Mouse (Mus musculus) CH12.LX (cell line): ENCODE measurements at regions not wholly inside any gene's neighbourhood (a gene's known extent, or its start where the extent isn't known, plus 50 kb on each side); places are given as distances from the start of the nearest gene placed in this dataset.

Source experiments
- DNase-seq: peaks from one replicate; pipeline ENCODE4 v3.0.0-alpha.2; 2013; ENCODE audit errors: extremely low read depth
- H3K27ac ChIP-seq: 2 replicates; pipeline ENCODE4 v1.5.1; 2012; ENCODE audit warnings: low read depth, mild to moderate bottlenecking, control low read depth, moderate library complexity; ENCODE audit not compliant: insufficient read depth
- H3K27me3 ChIP-seq: replicated peaks from 2 replicates; pipeline ENCODE3; 2012; ENCODE audit warnings: inconsistent platforms
- H3K36me3 ChIP-seq, 2 experiments: replicated peaks in 1 of 2; 2 replicates each; pipeline versions ENCODE3 to v1.6.1; 2012; ENCODE audit warnings: inconsistent platforms in 1 of 2, low read length in 1 of 2, mild to moderate bottlenecking in 1 of 2, mixed read lengths in 1 of 2, moderate library complexity in 1 of 2; ENCODE audit not compliant: control insufficient read depth in 1 of 2, insufficient read depth in 1 of 2
- H3K4me1 ChIP-seq, 2 experiments: 2 replicates each; pipeline ENCODE4 v1.6.1; 2012; ENCODE audit warnings: inconsistent platforms in 1 of 2, moderate library complexity in 1 of 2; ENCODE audit not compliant: insufficient read depth in 2 of 2, control insufficient read depth in 1 of 2
- H3K4me2 ChIP-seq: 2 replicates; pipeline ENCODE4 v1.6.1; 2012; ENCODE audit warnings: low read depth, mild to moderate bottlenecking, control low read depth; ENCODE audit not compliant: poor library complexity, insufficient read depth, severe bottlenecking
- H3K4me3 ChIP-seq, 3 experiments: fragments of 150-350 bp in 1 of 3; sonication (generic) in 1 of 3; replicated peaks in 1 of 3; 2 replicates each; pipeline versions ENCODE3 to v1.5.1; 2011 to 2012; ENCODE audit warnings: low read depth in 2 of 3, low read length in 2 of 3, mild to moderate bottlenecking in 2 of 3, moderate library complexity in 2 of 3, control low read depth in 1 of 3, improper control_type of control experiment in 1 of 3, inconsistent platforms in 1 of 3, mixed read lengths in 1 of 3; ENCODE audit not compliant: poor library complexity in 1 of 3
- H3K79me2 ChIP-seq: replicated peaks from 2 replicates; pipeline ENCODE4 v1.6.1; 2012; ENCODE audit warnings: mild to moderate bottlenecking, moderate library complexity; ENCODE audit not compliant: control insufficient read depth, poor library complexity, insufficient read depth, severe bottlenecking; ENCODE audit errors: extremely low read depth
- H3K9ac ChIP-seq: 2 replicates; pipeline ENCODE4 v1.6.1; 2012; ENCODE audit warnings: low read depth, mild to moderate bottlenecking, control low read depth, moderate library complexity; ENCODE audit not compliant: insufficient read depth
- H3K9me3 ChIP-seq: replicated peaks from 2 replicates; pipeline ENCODE3; 2012; ENCODE audit warnings: low read length, inconsistent platforms, mixed read lengths
- CHD2 ChIP-seq: IDR thresholded peaks from 2 replicates; pipeline ENCODE4 v1.6.1; 2011; ENCODE audit warnings: low read length, improper control_type of control experiment
- ETS1 ChIP-seq: conservative IDR thresholded peaks from 2 replicates; pipeline ENCODE4 v1.6.1; 2012; ENCODE audit warnings: low read depth, mild to moderate bottlenecking, inconsistent platforms, low read length, improper control_type of control experiment, moderate library complexity
- HCFC1 ChIP-seq: IDR thresholded peaks from 2 replicates; pipeline ENCODE4 v1.6.1; 2012; ENCODE audit warnings: low read depth, mild to moderate bottlenecking, inconsistent platforms, low read length, improper control_type of control experiment
- JUN ChIP-seq: IDR thresholded peaks from 2 replicates; pipeline ENCODE4 v1.6.1; 2011; ENCODE audit warnings: low read depth, mild to moderate bottlenecking, low read length, improper control_type of control experiment, moderate library complexity; ENCODE audit not compliant: insufficient read depth
- JUND ChIP-seq: conservative IDR thresholded peaks from 2 replicates; pipeline ENCODE4 v1.6.1; 2011; ENCODE audit warnings: low read depth, low read length, improper control_type of control experiment
- KAT2A ChIP-seq: IDR thresholded peaks from 2 replicates; pipeline ENCODE4 v1.6.1; 2012; ENCODE audit warnings: low read length, improper control_type of control experiment, inconsistent platforms; ENCODE audit not compliant: insufficient replicate concordance
- MAFK ChIP-seq: IDR thresholded peaks from 2 replicates; pipeline ENCODE4 v1.6.1; 2011; ENCODE audit warnings: low read length, improper control_type of control experiment; ENCODE audit not compliant: insufficient replicate concordance
- MAZ ChIP-seq: IDR thresholded peaks from 2 replicates; pipeline ENCODE4 v1.6.1; 2012; ENCODE audit warnings: low read depth, mild to moderate bottlenecking, inconsistent platforms, low read length, improper control_type of control experiment, moderate library complexity
- PAX5 ChIP-seq: IDR thresholded peaks from 2 replicates; pipeline ENCODE4 v1.6.1; 2012; ENCODE audit warnings: low read length, inconsistent platforms, mixed read lengths
- POLR2A ChIP-seq: IDR thresholded peaks from 2 replicates; pipeline ENCODE4 v1.6.1; 2011; ENCODE audit warnings: low read depth, mild to moderate bottlenecking, improper control_type of control experiment, low read length
- POLR2AphosphoS2 ChIP-seq: IDR thresholded peaks from 2 replicates; pipeline ENCODE4 v1.6.1; 2011; ENCODE audit warnings: low read depth, low read length, improper control_type of control experiment
- RAD21 ChIP-seq: IDR thresholded peaks from 2 replicates; pipeline ENCODE4 v1.6.1; 2011; ENCODE audit warnings: low read depth, mild to moderate bottlenecking, low read length, improper control_type of control experiment, moderate library complexity
- ZC3H11A ChIP-seq: IDR thresholded peaks from 2 replicates; pipeline ENCODE4 v1.6.1; 2012; ENCODE audit warnings: low read depth, mild to moderate bottlenecking, inconsistent platforms, low read length, improper control_type of control experiment
- ZKSCAN1 ChIP-seq: IDR thresholded peaks from 2 replicates; pipeline ENCODE4 v1.6.1; 2012; ENCODE audit warnings: low read depth, inconsistent platforms, low read length, improper control_type of control experiment, borderline replicate concordance
- dilution Hi-C: fragments of 300-500 bp; cut with MboI; formaldehyde crosslinking; loops from 2 replicates; pipeline ENCODE4 v1.14.3; 2020; ENCODE audit warnings: low sequenced_read_pairs; ENCODE audit not compliant: extremely low pct_unique_long_range_greater_than_20kb, extremely low pct_ligation_motif_present
- in situ Hi-C: fragments of 300-500 bp; cut with MboI; formaldehyde crosslinking; loops from 3 replicates; pipeline ENCODE4 v1.14.3; 2019; ENCODE audit warnings: low sequenced_read_pairs, low pct_ligation_motif_present, low pct_unique_long_range_greater_than_20kb, mixed read lengths

DNA sequence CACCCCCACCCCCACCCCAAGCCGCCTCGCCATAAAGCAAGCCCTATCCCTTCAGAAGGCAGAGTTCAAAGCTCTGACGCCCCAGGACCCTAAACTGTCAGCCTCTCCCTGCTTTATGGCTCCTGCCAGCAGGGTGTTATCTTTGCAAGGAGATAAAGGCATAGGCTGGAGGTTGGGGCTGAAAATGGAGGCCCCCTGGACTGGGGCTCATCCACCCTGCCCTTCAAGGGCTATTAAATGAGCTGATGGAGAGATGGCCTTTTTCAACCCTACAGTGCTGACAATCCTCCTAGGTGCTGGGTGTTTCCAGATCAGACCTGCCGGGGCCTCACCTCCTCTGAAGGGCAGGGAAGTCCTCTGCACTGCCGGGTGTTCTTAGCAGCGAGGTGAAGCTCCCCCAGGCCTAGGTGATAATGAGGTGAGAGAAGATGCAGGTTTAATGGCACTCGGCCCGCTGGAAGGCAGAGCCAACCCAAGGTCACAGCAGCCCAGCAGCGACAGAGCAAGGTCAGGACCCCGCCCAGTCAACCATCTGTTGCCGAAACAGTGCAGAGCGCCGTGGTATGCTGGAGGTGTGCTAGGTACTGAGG lies 153.4 kb downstream of the Mycn start:
- dilution Hi-C loops (no loop called here), in situ Hi-C loops (loop anchor here (25.0 kb wide), 1 partner anchor 424 kb away; no protein-coding TSS in a partner anchor)
- H3K9ac ChIP-seq: no peak overlapping the region
- H3K79me2 ChIP-seq: no peaks in the 10 kb centered on the region
- H3K4me3 ChIP-seq: no peak overlapping the region
- TF ChIP-seq ZKSCAN1 (no peak), JUN (no peak), ETS1 (no peak), PAX5 (no peak), MAFK (no peak)
- H3K4me1 ChIP-seq: no peaks in the 10 kb centered on the region
- H3K36me3 ChIP-seq: no peaks in the 10 kb centered on the region
- H3K4me2 ChIP-seq: no peak overlapping the region
- no peak overlapping the region for H3K27ac ChIP-seq
- no peak for DNase-seq
- H3K9me3 ChIP-seq: no peaks in the 10 kb centered on the region
- no peaks in the 10 kb centered on the region for H3K27me3 ChIP-seq

DNA sequence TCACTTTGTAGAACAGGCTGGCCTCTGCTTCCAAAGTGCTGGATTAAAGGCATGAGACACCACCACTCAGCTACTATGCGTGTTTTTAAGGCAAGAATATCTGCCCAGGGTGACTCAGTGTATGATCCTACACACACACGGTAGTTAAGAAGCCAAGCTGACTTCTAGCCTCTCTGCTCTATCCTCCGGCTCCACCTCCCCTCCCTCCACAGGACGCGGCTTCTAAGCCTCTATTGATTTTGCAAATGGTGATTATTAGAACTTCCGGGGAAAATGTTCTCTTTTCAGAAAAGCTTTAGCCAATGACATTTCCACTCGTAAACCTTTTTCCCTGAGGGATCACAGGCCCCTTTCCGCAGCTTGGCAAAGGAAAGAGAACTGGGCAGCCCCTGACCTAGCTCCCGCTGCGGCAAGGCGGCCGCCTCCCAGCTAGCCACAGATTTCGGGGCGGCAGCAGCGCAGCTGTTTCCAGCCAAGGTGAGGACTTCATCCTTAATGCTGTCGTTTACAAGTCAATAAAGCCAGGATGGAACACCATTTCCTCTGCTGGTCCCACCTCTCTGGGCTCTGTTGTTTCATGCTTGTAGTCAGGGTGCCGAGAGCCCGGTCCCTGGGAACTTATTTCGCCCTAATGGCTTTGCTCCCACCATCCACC lies 154.0 kb downstream of the Mycn start:
- no peaks in the 10 kb centered on the region for H3K9me3 ChIP-seq
- TF ChIP-seq ETS1 (no peak), RAD21 (no peak), POLR2AphosphoS2 (no peak), ZC3H11A (no peak), CHD2 (no peak), JUND (no peak), KAT2A (no peak), POLR2A (no peak), JUN (no peak), HCFC1 (no peak), MAZ (no peak), ZKSCAN1 (no peak)
- in situ Hi-C loops: loop anchor here (25.0 kb wide), 1 partner anchor 425 kb away; no protein-coding TSS in a partner anchor
- no peak overlapping the region for H3K4me2 ChIP-seq
- H3K36me3 ChIP-seq: no peaks in the 10 kb centered on the region
- no peak overlapping the region for H3K27ac ChIP-seq
- H3K9ac ChIP-seq: no peak overlapping the region
- dilution Hi-C loops: no loop called here
- H3K4me1 ChIP-seq: no peaks in the 10 kb centered on the region
- DNase-seq: no peak
- H3K79me2 ChIP-seq: no peaks in the 10 kb centered on the region
- H3K4me3 ChIP-seq: no peak overlapping the region
- H3K27me3 ChIP-seq: no peaks in the 10 kb centered on the region
